Mouse (Mus musculus): ENCODE data around the gene Cdk1.

GRCm38 (mm10) chr10:69398197-69398762, 45.5 kb upstream of the Cdk1 start:
- TF ChIP-seq CTCF (conservative IDR thresholded peaks at IDR 0.05; ENCODE audit: low read length) (no peak), NANOG (IDR thresholded peaks at IDR 0.05; ENCODE audit: borderline replicate concordance, low read length) (no peak), POU5F1 (IDR thresholded peaks at IDR 0.05; ENCODE audit: borderline replicate concordance, low read length) (no peak)
